Mouse (Mus musculus) liver, postnatal 0 days (tissue): ENCODE data around the gene Srgap1. TPM values are rescaled to one million over a fixed set of nuclear protein-coding genes. Genes with fewer than 3 reads are reported as not detected.

Experiments
- ATAC-seq: fragments of 200-750 bp; cut with Nextera tagmentation; 2 replicates; pipeline ENCODE4 v1.8.0; 2017; ENCODE audit warnings: mild to moderate bottlenecking, moderate library complexity
- DNase-seq: peaks from one replicate; pipeline ENCODE4 v3.0.0-alpha.2; 2016
- H3K27ac ChIP-seq: fragments of 300-500 bp; sonication (generic); 2 replicates; pipeline ENCODE4 v1.5.1; 2014; ENCODE audit warnings: antibody characterized with exemption, moderate library complexity, mild to moderate bottlenecking, low read depth
- H3K27me3 ChIP-seq: fragments of 300-500 bp; sonication (generic); 2 replicates; pipeline ENCODE4 v1.6.1; 2014; ENCODE audit warnings: low read length, control low read depth, mixed read lengths; ENCODE audit not compliant: insufficient read depth
- H3K36me3 ChIP-seq: fragments of 300-500 bp; sonication (generic); replicated peaks from 2 replicates; pipeline ENCODE4 v1.6.1; 2014; ENCODE audit warnings: mild to moderate bottlenecking, control low read depth, low read length, moderate library complexity, mixed read lengths; ENCODE audit not compliant: insufficient read depth
- H3K4me1 ChIP-seq: fragments of 300-500 bp; sonication (generic); 2 replicates; pipeline ENCODE4 v1.6.1; 2014; ENCODE audit warnings: antibody characterized with exemption, mild to moderate bottlenecking, control low read depth; ENCODE audit not compliant: insufficient read depth
- H3K4me2 ChIP-seq: fragments of 300-500 bp; sonication (generic); 2 replicates; pipeline ENCODE4 v1.6.1; 2014; ENCODE audit warnings: low read depth, mild to moderate bottlenecking, low read length, moderate library complexity, mixed read lengths
- H3K4me3 ChIP-seq: fragments of 300-500 bp; sonication (generic); 2 replicates; pipeline ENCODE4 v1.5.1; 2014; ENCODE audit warnings: low read depth, low read length
- H3K9ac ChIP-seq: fragments of 300-500 bp; sonication (generic); replicated peaks from 2 replicates; pipeline ENCODE4 v1.6.1; 2014; ENCODE audit warnings: mild to moderate bottlenecking, moderate library complexity
- H3K9me3 ChIP-seq: fragments of 300-500 bp; sonication (generic); 2 replicates; pipeline ENCODE4 v1.6.1; 2016; ENCODE audit warnings: mild to moderate bottlenecking, control low read depth, low read length, mixed read lengths
- CTCF ChIP-seq: sonication (generic); IDR thresholded peaks from 2 replicates; pipeline ENCODE4 v1.5.1; 2016; ENCODE audit warnings: antibody characterized with exemption, low read depth
- EP300 ChIP-seq: IDR thresholded peaks from 2 replicates; pipeline ENCODE4 v1.6.1; 2016; ENCODE audit warnings: antibody characterized with exemption, low read depth, mild to moderate bottlenecking
- WGBS: fragments of 180-500 bp; shearing (Covaris S2); extraction: QIAGEN DNeasy Blood & Tissue Kit; methylation state at CpG from one replicate; pipeline ENCODE4 v1.1.7; 2014; ENCODE audit not compliant: insufficient replicate concordance; 5-methylcytosine and 5-hydroxymethylcytosine counted together
- polyA plus RNA-seq: library from polyadenylated mRNA; unstranded; fragments of >200 nt; fragmentation: Nextera tagmentation; extraction: Ambion mirVana; gene quantifications from 2 replicates; pipeline ENCODE4 v1.2.1, GENCODE M21; 2015

Srgap1 gene
- polyA plus RNA-seq, 1 experiment from 2014 or later: 0.90 TPM

GRCm38 (mm10) chr10:121915530-121915929, 131.6 kb downstream of the Srgap1 start:
- Histone ChIP-seq H3K4me3 (no peak overlapping the region), H3K27me3 (no peaks in the 10 kb centered on the region), H3K9me3 (no peaks in the 10 kb centered on the region), H3K4me2 (peak overlapping the region; percentile 38), H3K9ac (no peak overlapping the region), H3K4me1 (no peaks in the 10 kb centered on the region), H3K27ac (no peak overlapping the region), H3K36me3 (no peaks in the 10 kb centered on the region)
- ATAC-seq (no peak), DNase-seq (no peak)
- TF ChIP-seq EP300 (no peak), CTCF (no peak)
- 67% methylated on average over 12 of the region's 12 CpGs for WGBS

GRCm38 (mm10) chr10:121904137-121904536, 143.0 kb downstream of the Srgap1 start:
- no peaks in the 10 kb centered on the region for H3K27me3 ChIP-seq
- no peak overlapping the region for H3K4me3 ChIP-seq
- no peak overlapping the region for H3K9ac ChIP-seq
- WGBS: 56% methylated on average over 1 of the region's 1 CpGs
- TF ChIP-seq EP300 (no peak), CTCF (no peak)
- H3K36me3 ChIP-seq: no peaks in the 10 kb centered on the region
- DNase-seq (no peak), ATAC-seq (peak; percentile 49)
- H3K4me2 ChIP-seq: no peak overlapping the region
- H3K4me1 ChIP-seq: no peaks in the 10 kb centered on the region
- H3K9me3 ChIP-seq: no peaks in the 10 kb centered on the region
- H3K27ac ChIP-seq: no peak overlapping the region

- no peak for ATAC-seq
- no peak overlapping the region for H3K27ac ChIP-seq
- H3K9ac ChIP-seq: no peak overlapping the region
- H3K4me3 ChIP-seq: no peak overlapping the region
- DNase-seq: no peak
- TF ChIP-seq EP300 (no peak), CTCF (no peak)
- WGBS: 81% methylated on average over 8 of the region's 8 CpGs
- H3K4me2 ChIP-seq: no peak overlapping the region
- no peaks in the 10 kb centered on the region for H3K27me3 ChIP-seq
- no peaks in the 10 kb centered on the region for H3K4me1 ChIP-seq
- no peaks in the 10 kb centered on the region for H3K9me3 ChIP-seq
- H3K36me3 ChIP-seq: no peaks in the 10 kb centered on the region
These were observed 144.5 kb downstream of the Srgap1 start for GRCm38 (mm10) chr10:121902651-121903050.

GRCm38 (mm10) chr10:121900772-121901171, 146.3 kb downstream of the Srgap1 start:
- TF ChIP-seq EP300 (no peak), CTCF (no peak)
- no peak for ATAC-seq
- Histone ChIP-seq H3K4me2 (no peak overlapping the region), H3K27me3 (no peaks in the 10 kb centered on the region), H3K4me3 (no peak overlapping the region), H3K36me3 (no peaks in the 10 kb centered on the region), H3K27ac (no peak overlapping the region), H3K9ac (no peak overlapping the region), H3K9me3 (no peaks in the 10 kb centered on the region), H3K4me1 (no peaks in the 10 kb centered on the region)
- WGBS: 54% methylated on average over 6 of the region's 6 CpGs
- no peak for DNase-seq

GRCm38 (mm10) chr10:121899706-121900105, 147.4 kb downstream of the Srgap1 start:
- no peaks in the 10 kb centered on the region for H3K27me3 ChIP-seq
- H3K9ac ChIP-seq: no peak overlapping the region
- no peak overlapping the region for H3K27ac ChIP-seq
- ATAC-seq (no peak), DNase-seq (no peak)
- no peaks in the 10 kb centered on the region for H3K36me3 ChIP-seq
- no peak overlapping the region for H3K4me3 ChIP-seq
- TF ChIP-seq EP300: no peak
- TF ChIP-seq CTCF: no peak
- 92% methylated on average over 6 of the region's 6 CpGs for WGBS
- H3K4me1 ChIP-seq: no peaks in the 10 kb centered on the region
- no peak overlapping the region for H3K4me2 ChIP-seq
- H3K9me3 ChIP-seq: no peaks in the 10 kb centered on the region

GRCm38 (mm10) chr10:121897835-121898370, 149.2 kb downstream of the Srgap1 start:
- H3K9ac ChIP-seq: no peak overlapping the region
- no peak overlapping the region for H3K27ac ChIP-seq
- 82% methylated on average over 2 of the region's 2 CpGs for WGBS
- ATAC-seq: no peak
- no peak overlapping the region for H3K4me3 ChIP-seq
- TF ChIP-seq EP300 (no peak), CTCF (no peak)
- no peak for DNase-seq
- H3K9me3 ChIP-seq: no peaks in the 10 kb centered on the region
- H3K4me2 ChIP-seq: no peak overlapping the region
- H3K4me1 ChIP-seq: no peaks in the 10 kb centered on the region
- no peaks in the 10 kb centered on the region for H3K27me3 ChIP-seq
- no peaks in the 10 kb centered on the region for H3K36me3 ChIP-seq
